Mouse (Mus musculus) olfactory bulb, adult 2 months (tissue): ENCODE measurements at regions not wholly inside any gene's neighbourhood (a gene's known extent, or its start where the extent isn't known, plus 50 kb on each side); places are given as distances from the start of the nearest gene placed in this dataset.

Experiments used
- H3K27ac ChIP-seq: fragments of 200-500 bp; 2 replicates; pipeline ENCODE4 v1.5.1; 2012; ENCODE audit warnings: low read depth, low read length; ENCODE audit not compliant: insufficient read depth
- H3K4me1 ChIP-seq: fragments of 200-500 bp; 2 replicates; pipeline ENCODE4 v1.6.1; 2012; ENCODE audit warnings: low read length; ENCODE audit not compliant: control insufficient read depth, insufficient read depth
- H3K4me3 ChIP-seq: fragments of 200-500 bp; 2 replicates; pipeline ENCODE4 v1.5.1; 2012; ENCODE audit warnings: mild to moderate bottlenecking, low read depth, low read length, moderate library complexity; ENCODE audit not compliant: insufficient read depth
- CTCF ChIP-seq: fragments of 200-500 bp; IDR thresholded peaks from 2 replicates; pipeline ENCODE4 v1.5.1; 2012; ENCODE audit warnings: low read depth, mild to moderate bottlenecking, low read length, moderate library complexity; ENCODE audit not compliant: insufficient read depth
- POLR2A ChIP-seq: fragments of 200-500 bp; IDR thresholded peaks from 2 replicates; pipeline ENCODE4 v1.6.1; 2012; ENCODE audit warnings: mild to moderate bottlenecking, low read depth, low read length, moderate library complexity; ENCODE audit not compliant: insufficient read depth
- WGBS: fragments of 180-500 bp; shearing (Covaris S2); methylation state at CpG from one replicate; pipeline ENCODE4 v1.1.7; 2018; 5-methylcytosine and 5-hydroxymethylcytosine counted together

DNA sequence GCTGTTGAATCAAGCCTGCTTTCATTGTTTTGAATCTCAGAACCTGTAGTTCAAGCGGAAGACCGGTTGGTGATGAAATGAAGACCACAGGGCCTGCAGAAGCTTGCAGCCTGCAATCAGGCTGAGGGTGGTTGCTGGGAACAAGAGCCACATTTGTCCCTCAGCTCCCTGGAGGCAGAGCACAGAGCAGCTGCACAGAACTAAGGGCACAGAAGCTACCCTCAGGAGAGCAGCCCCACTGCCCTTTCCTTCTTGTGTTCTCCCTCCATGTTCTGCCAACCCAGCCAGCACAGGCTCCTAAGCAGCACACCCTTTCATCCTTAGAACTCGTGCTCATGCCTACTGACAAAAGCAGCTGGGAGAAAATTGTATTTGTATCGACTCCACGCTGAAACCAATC lies 225.9 kb upstream of the Zbtb20 start:
- no peak overlapping the region for H3K27ac ChIP-seq
- 45% methylated on average over 5 of the region's 5 CpGs for WGBS
- no peak for TF ChIP-seq CTCF
- TF ChIP-seq POLR2A: no peak
- peaks cover 3% of the 10 kb centered on the region; the same call in 1 of the 2 replicates for H3K4me1 ChIP-seq
- no peak overlapping the region for H3K4me3 ChIP-seq

DNA sequence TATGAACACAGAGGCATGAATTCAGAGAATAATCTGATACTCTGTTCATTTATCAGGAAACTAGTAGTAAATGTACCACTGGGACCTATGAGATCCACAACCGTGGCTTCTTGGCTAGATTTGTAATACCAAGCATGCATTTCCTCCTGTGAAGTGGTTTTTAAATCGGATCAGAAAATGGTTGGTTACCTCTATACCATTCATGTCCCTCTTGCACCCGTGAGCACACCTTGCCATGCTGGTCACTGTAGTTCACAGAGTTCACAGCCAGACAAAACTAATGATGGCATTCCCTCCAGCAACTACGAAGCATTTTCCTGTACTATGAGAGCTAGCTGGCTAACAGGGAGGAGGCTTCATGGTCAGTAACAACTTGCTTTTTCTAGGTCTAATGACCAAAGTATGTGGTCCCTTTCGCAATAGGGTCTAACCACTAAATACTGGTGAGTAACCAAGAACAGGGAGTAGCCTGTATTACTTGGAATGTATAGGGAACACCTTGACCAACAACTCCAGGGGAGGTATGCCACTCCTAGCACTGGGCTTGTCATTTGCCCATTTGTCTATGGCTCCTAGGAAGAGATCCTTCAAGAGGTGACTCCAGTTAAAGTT lies 227.0 kb upstream of the Zbtb20 start:
- Histone ChIP-seq H3K4me3 (no peak overlapping the region), H3K27ac (no peak overlapping the region), H3K4me1 (peaks cover 3% of the 10 kb centered on the region; the same call in 1 of the 2 replicates)
- WGBS: 96% methylated on average over 5 of the region's 5 CpGs
- TF ChIP-seq CTCF (no peak), POLR2A (no peak)

DNA sequence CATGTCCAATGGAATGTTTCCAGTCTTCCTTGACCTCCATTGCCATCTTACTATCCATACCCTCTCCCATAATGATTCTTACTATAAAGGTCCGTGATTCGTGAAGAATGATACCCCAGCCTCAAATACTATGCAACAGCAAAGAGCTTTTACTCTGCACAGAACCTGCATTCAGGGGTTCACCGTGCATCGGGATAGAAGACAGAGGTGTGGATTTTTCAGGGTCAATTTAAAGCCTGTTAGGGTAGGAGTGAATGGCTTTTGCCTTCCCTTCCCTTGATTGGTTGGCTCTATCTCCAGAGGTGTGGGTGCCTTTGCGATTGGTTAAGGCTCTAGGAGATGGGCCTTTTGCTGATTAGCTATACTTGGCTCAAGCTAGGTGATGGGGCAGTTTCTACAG lies 227.9 kb upstream of the Zbtb20 start:
- Histone ChIP-seq H3K27ac (no peak overlapping the region), H3K4me1 (peaks cover 3% of the 10 kb centered on the region; the same call in 1 of the 2 replicates), H3K4me3 (no peak overlapping the region)
- WGBS: 97% methylated on average over 5 of the region's 5 CpGs
- TF ChIP-seq POLR2A: no peak
- no peak for TF ChIP-seq CTCF

DNA sequence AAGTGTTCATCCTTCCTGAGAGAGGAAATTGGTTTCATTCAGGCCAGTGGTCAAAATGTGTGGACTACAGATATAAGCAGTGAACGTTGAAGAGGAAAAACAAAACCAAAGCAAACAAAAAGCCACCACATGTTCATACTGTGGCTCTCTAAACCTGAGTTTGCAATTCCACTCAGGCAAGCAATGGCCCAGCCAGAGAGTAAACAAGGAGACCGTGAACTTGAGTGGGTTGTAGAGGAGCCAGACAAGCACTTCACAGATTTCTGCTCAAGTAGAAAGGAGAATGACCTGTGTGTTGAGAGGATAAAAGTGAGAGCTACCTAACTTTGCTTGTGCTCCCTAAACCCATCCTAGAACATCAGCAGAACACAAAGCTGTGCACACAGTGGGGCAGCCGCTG lies 239.9 kb upstream of the Zbtb20 start:
- Histone ChIP-seq H3K4me1 (no peaks in the 10 kb centered on the region), H3K4me3 (no peak overlapping the region), H3K27ac (no peak overlapping the region)
- WGBS: 65% methylated on average over 3 of the region's 3 CpGs
- no peak for TF ChIP-seq CTCF
- TF ChIP-seq POLR2A: no peak

DNA sequence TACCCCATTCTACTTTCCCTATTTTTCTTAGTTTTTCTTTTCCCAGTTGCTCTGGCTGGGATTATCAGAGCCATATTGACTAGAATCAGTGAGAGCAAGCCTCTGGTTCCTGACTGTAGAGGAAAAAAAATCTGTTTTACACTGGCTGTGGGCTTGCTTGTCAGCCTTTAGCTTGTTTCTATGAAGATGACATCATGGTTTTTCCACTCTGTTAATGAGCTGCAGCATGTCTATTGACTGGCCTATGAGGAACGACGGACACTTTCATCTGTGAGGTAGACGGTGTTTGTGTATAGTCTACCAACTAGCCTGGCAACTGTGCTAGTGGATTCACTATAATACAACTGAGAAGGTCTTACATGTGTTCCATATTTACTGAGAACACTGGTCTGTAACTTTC lies 248.0 kb upstream of the Zbtb20 start:
- TF ChIP-seq CTCF (no peak), POLR2A (no peak)
- Histone ChIP-seq H3K4me1 (no peaks in the 10 kb centered on the region), H3K27ac (no peak overlapping the region), H3K4me3 (no peak overlapping the region)
- WGBS: 46% methylated on average over 3 of the region's 3 CpGs

DNA sequence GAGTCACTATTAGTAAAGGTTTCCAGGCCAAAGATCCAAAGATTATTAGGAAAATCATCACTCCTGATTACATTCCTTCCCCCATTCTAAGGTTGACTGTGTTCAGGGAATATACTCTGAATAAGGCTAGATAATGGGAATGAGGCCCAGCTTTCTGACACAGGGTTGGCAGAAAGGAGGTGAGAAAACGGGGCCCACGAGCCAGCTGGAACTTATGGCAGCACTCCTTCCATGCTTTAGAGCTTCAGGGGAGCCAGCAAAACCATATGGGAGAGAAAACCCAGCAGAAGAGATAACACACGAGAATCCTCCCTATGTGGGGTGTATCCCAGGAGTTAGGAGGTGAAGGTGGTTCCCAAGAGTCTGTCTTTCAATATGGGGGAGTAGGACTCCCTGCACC lies 259.8 kb upstream of the Zbtb20 start:
- 72% methylated on average over 3 of the region's 3 CpGs for WGBS
- Histone ChIP-seq H3K4me1 (no peaks in the 10 kb centered on the region), H3K27ac (no peak overlapping the region), H3K4me3 (no peak overlapping the region)
- TF ChIP-seq CTCF: no peak
- TF ChIP-seq POLR2A: no peak

DNA sequence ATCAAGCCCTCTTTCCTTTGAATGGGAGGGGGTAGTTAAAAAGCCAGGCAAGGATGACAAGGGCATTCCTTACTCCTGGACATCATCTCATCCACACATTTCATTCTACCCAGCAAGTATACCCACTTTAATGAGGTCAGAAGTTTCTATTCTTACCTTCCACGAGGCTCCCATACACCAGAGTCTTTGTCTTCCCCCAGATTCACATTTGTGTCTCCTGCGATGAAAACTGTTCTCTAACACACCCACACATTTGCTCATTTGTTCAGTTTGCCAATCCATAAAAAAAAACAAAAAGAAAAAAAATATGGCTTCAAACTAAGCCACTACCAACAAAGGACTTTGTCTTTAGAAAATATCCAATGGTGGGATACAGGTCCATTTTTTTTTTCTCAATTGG lies 263.7 kb upstream of the Zbtb20 start:
- no peak for TF ChIP-seq POLR2A
- no peak for TF ChIP-seq CTCF
- H3K4me3 ChIP-seq: no peak overlapping the region
- no peaks in the 10 kb centered on the region; the same call in 1 of the 2 replicates for H3K4me1 ChIP-seq
- WGBS: 49% methylated on average over 2 of the region's 2 CpGs
- H3K27ac ChIP-seq: no peak overlapping the region

DNA sequence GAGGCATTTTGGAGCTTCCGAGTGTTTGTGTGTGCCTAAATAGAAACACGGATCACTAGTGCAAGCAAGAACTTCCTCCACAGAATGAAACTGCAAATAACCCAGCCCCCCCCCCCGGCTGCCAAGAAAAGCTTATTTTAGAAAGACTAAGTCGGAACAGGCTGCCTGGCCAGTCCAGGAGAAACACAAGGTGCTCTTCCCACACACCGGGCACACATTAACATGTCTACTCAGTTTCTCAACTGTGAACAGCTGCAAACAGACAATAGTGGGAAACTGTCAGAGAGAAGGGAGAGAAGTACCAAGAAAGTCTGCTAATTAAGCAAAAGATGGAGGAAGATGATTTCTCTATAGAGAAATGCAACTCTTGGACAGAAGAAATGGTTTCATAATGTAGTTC lies 267.3 kb upstream of the Zbtb20 start:
- H3K4me1 ChIP-seq: no peaks in the 10 kb centered on the region; the same call in 1 of the 2 replicates
- no peak for TF ChIP-seq POLR2A
- no peak for TF ChIP-seq CTCF
- WGBS: 38% methylated on average over 5 of the region's 5 CpGs
- no peak overlapping the region for H3K27ac ChIP-seq
- no peak overlapping the region for H3K4me3 ChIP-seq

DNA sequence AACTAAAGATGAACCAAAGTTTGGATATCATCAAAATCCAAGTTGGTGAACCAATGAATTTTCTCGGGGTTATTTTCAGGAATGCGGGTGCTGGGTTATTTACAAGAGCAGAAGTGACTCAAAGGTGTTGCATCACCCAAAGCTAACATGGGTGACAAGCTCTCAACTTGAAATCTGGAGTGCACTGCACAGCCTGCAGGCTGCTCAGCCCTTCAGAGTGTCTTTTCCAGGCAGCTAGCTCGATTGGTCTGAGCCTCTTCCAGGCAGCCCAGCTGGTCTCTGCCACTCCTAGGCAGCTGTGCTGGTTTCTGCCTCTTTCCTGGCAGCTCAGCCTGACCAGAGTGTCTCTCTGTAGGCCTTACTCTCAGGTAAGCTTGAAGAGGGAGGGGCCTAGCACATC lies 251.9 kb upstream of the Gap43 start:
- no peak overlapping the region for H3K4me3 ChIP-seq
- 76% methylated on average over 3 of the region's 3 CpGs for WGBS
- H3K27ac ChIP-seq: no peak overlapping the region
- H3K4me1 ChIP-seq: no peaks in the 10 kb centered on the region
- TF ChIP-seq CTCF: no peak
- no peak for TF ChIP-seq POLR2A

DNA sequence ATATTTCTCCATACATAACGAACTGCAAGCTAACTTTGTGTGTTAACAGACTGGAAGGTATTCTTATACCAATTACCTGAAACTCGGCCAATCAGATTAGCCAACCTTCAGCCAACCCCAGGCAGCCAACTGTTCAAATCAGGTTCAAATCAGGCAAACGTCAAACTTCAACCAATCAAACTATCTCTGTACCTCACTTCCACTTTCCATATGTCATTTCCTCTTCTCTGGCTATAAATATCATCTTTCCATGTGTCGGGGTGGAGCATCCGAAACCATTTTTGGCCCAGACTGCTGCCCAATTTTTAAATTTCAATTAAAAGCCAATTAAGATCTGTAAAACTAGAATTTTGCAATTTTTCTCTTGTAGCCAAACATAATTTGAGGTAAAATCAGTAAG lies 251.1 kb upstream of the Gap43 start:
- no peaks in the 10 kb centered on the region for H3K4me1 ChIP-seq
- no peak overlapping the region for H3K27ac ChIP-seq
- H3K4me3 ChIP-seq: no peak overlapping the region
- 87% methylated on average over 5 of the region's 5 CpGs for WGBS
- TF ChIP-seq CTCF (no peak), POLR2A (no peak)
